Mouse (Mus musculus) gastrocnemius, postnatal 25 days (tissue): Measurements from ENCODE around the gene Galntl5. TPM values are rescaled to one million over a fixed set of nuclear protein-coding genes. Genes with fewer than 3 reads are reported as not detected.
"Not testable (repeated sequence)": the region's sequence is repeated elsewhere in the genome, so short reads cannot be mapped to it uniquely, and the experiment has no call there.

ENCODE experiments used
- DNase-seq: peaks from one replicate; pipeline ENCODE4 v3.0.0; 2022
- long read RNA-seq, 2 experiments: library from polyadenylated mRNA; stranded (forward); transcript quantifications; one replicate each; pipeline ENCODE4 v2.0.0; 2021
- total RNA-seq, 2 experiments: library from RNA; stranded (reverse); gene quantifications; 1 replicate in 1 of 2; 2 replicates in 1 of 2; pipeline ENCODE4 v1.2.3; 2021

Gene Galntl5
- not detected for total RNA-seq
- long read RNA-seq, experiment 1, result 0 reads
- long read RNA-seq, experiment 2, result 0 reads

GRCm38 (mm10) chr5:25181004-25181531, at the start of gene Galntl5:
Gene Galntl5 (plus strand): TSS chr5:25181460.
- DNase-seq, result no peak

- no peak for DNase-seq
These were observed 34.6 kb upstream of the Galntl5 start for GRCm38 (mm10) chr5:25146705-25147104.

GRCm38 (mm10) chr5:25149331-25149965, 31.8 kb upstream of the Galntl5 start:
- DNase-seq, result no peak

- DNase-seq, result no peak
These were observed 27.8 kb upstream of the Galntl5 start for GRCm38 (mm10) chr5:25153491-25153890.

- no peak for DNase-seq
These were observed 27.3 kb upstream of the Galntl5 start for GRCm38 (mm10) chr5:25153996-25154395.

GRCm38 (mm10) chr5:25154823-25155222, 26.4 kb upstream of the Galntl5 start:
- DNase-seq, result no peak

- no peak for DNase-seq
These were observed 25.9 kb upstream of the Galntl5 start for GRCm38 (mm10) chr5:25155351-25155750.

- no peak for DNase-seq
These were observed 24.1 kb upstream of the Galntl5 start for GRCm38 (mm10) chr5:25157136-25157535.

- DNase-seq, result no peak
These were observed 20.7 kb upstream of the Galntl5 start for GRCm38 (mm10) chr5:25160515-25160914.

- no peak for DNase-seq
These were observed 18.3 kb upstream of the Galntl5 start for GRCm38 (mm10) chr5:25162981-25163380.

GRCm38 (mm10) chr5:25163938-25164337, 17.3 kb upstream of the Galntl5 start:
- DNase-seq, result no peak

- DNase-seq, result no peak
These were observed 16.9 kb upstream of the Galntl5 start for GRCm38 (mm10) chr5:25164341-25164740.

GRCm38 (mm10) chr5:25165102-25165788, 16.0 kb upstream of the Galntl5 start:
- no peak for DNase-seq

- DNase-seq, result no peak
These were observed 15.5 kb upstream of the Galntl5 start for GRCm38 (mm10) chr5:25165789-25166135.

- no peak for DNase-seq
These were observed 14.6 kb upstream of the Galntl5 start for GRCm38 (mm10) chr5:25166665-25167064.

GRCm38 (mm10) chr5:25177937-25178336, 3.3 kb upstream of the Galntl5 start:
- not testable (repeated sequence) for DNase-seq

GRCm38 (mm10) chr5:25178543-25178942, 2.7 kb upstream of the Galntl5 start:
- DNase-seq, result not testable (repeated sequence)

GRCm38 (mm10) chr5:25179284-25179683, 2.0 kb upstream of the Galntl5 start:
- DNase-seq, result no peak

- no peak for DNase-seq
These were observed 1.2 kb upstream of the Galntl5 start for GRCm38 (mm10) chr5:25179936-25180488.

GRCm38 (mm10) chr5:25183595-25183994, 2.3 kb downstream of the Galntl5 start:
- no peak for DNase-seq

- DNase-seq, result no peak
These were observed 3.3 kb downstream of the Galntl5 start for GRCm38 (mm10) chr5:25184594-25184993.

GRCm38 (mm10) chr5:25187727-25188126, 6.5 kb downstream of the Galntl5 start:
- DNase-seq, result no peak

- no peak for DNase-seq
These were observed 7.5 kb downstream of the Galntl5 start for GRCm38 (mm10) chr5:25188802-25189201.
